In genomic region chr6:28257772-28258171, GRCm38 (mm10) we compare ENCODE assay signal across 24 mouse cellular contexts.
A peak's percentile ranks its signal among the peaks of the same experiment; 100 is the strongest.
DNase-seq lines count a peak whose midpoint lies in the region; ATAC-seq lines count a peak whose summit lies in the region.
"Had no signal": no experiment of that assay in that cellular context is flagged by ENCODE, and none has a peak within 500 bp of the region (broad histone marks: within the 10 kb centered on the region; RNA-seq: fewer than 3 reads in every experiment).

No protein-coding gene starts in this region.

- peak overlapping the region; percentile 50; the same call in 1 of the 2 replicates for H3K4me2 ChIP-seq in liver, embryonic 12.5 days
- no peak overlapping the region for H3K4me2 ChIP-seq in liver, embryonic 11.5 days
- H3K4me2 ChIP-seq in midbrain, embryonic 11.5 days = no peak overlapping the region
- H3K4me2 ChIP-seq in liver, embryonic 15.5 days = peak overlapping the region; percentile 46; the same call in 1 of the 2 replicates
- H3K4me2 ChIP-seq in kidney, embryonic 14.5 days (replicated peaks; ENCODE audit: low read depth, low read length) = no peak overlapping the region
- H3K4me2 ChIP-seq: embryonic facial prominence, embryonic 12.5 days; forebrain, embryonic 13.5 days; forebrain, embryonic 15.5 days had no signal

- no peak for ATAC-seq in liver, embryonic 12.5 days
- ATAC-seq in liver, embryonic 11.5 days (replicated peaks; ENCODE audit: low FRiP score) = no peak
- no peak for ATAC-seq in midbrain, embryonic 11.5 days (ENCODE audit: low FRiP score)
- ATAC-seq in liver, embryonic 15.5 days (ENCODE audit: insufficient read depth) = no peak
- peak; percentile 29; the same call in 1 of the 2 replicates for ATAC-seq in megakaryocyte-erythroid progenitor cell, adult 5-6 weeks (replicated peaks; ENCODE audit: low FRiP score, low TSS enrichment, poor library complexity, severe bottlenecking)
- ATAC-seq in kidney, embryonic 14.5 days (ENCODE audit: low FRiP score, low TSS enrichment) = no peak
- ATAC-seq: CD4-positive, CD25-positive, alpha-beta regulatory T cell, adult 4 months; forebrain, embryonic 13.5 days; forebrain, embryonic 15.5 days; forebrain, postnatal 0 days had no signal

- DNase-seq in liver, embryonic 11.5 days (ENCODE audit: low spot score) = no peak
- DNase-seq in midbrain, embryonic 11.5 days (ENCODE audit: low spot score, missing footprints) = peak; percentile 53
- DNase-seq in midbrain, embryonic 10.5 days (ENCODE audit: low spot score) = no peak
- no peak for DNase-seq in layer of hippocampus, postnatal 36 days
- DNase-seq: adrenal gland, adult 8-10 months; adrenal gland, postnatal 14 days; adrenal gland, postnatal 36 days; B cell, adult 2 months; cerebellum, adult 11-12 months; cerebellum, adult 2 months; cerebellum, adult 9-10 months; cerebellum, postnatal 10 days; cerebellum, postnatal 25 days; forebrain, postnatal 0 days had no signal

- no peak overlapping the region for H3K9ac ChIP-seq in liver, embryonic 12.5 days
- no peak overlapping the region for H3K9ac ChIP-seq in liver, embryonic 11.5 days (ENCODE audit: low read depth, low read length)
- H3K9ac ChIP-seq in midbrain, embryonic 11.5 days (ENCODE audit: low read length) = no peak overlapping the region
- no peak overlapping the region for H3K9ac ChIP-seq in liver, embryonic 15.5 days
- H3K9ac ChIP-seq in kidney, embryonic 14.5 days (ENCODE audit: low read depth, low read length) = no peak overlapping the region
- H3K9ac ChIP-seq: embryonic facial prominence, embryonic 12.5 days; forebrain, embryonic 13.5 days; forebrain, embryonic 15.5 days; forebrain, postnatal 0 days had no signal

- H3K27me3 ChIP-seq in liver, embryonic 12.5 days (replicated peaks) = no peaks in the 10 kb centered on the region
- no peaks in the 10 kb centered on the region for H3K27me3 ChIP-seq in liver, embryonic 11.5 days (replicated peaks; ENCODE audit: control insufficient read depth, insufficient read depth, low read length)
- H3K27me3 ChIP-seq in midbrain, embryonic 11.5 days (ENCODE audit: control insufficient read depth, insufficient read depth, low read length) = no peaks in the 10 kb centered on the region
- peaks cover 2% of the 10 kb centered on the region for H3K27me3 ChIP-seq in midbrain, embryonic 10.5 days (ENCODE audit: low read depth, poor library complexity, severe bottlenecking)
- H3K27me3 ChIP-seq in liver, embryonic 15.5 days = no peaks in the 10 kb centered on the region
- H3K27me3 ChIP-seq in kidney, embryonic 14.5 days (ENCODE audit: control insufficient read depth, insufficient read depth, low read length) = no peaks in the 10 kb centered on the region
- H3K27me3 ChIP-seq: CH12.LX; embryonic facial prominence, embryonic 12.5 days; forebrain, embryonic 15.5 days had no signal

- 28% methylated on average over 1 of the region's 1 CpGs for WGBS in liver, embryonic 12.5 days (ENCODE audit: insufficient replicate concordance)
- WGBS in liver, embryonic 11.5 days = 35% methylated on average over 1 of the region's 1 CpGs
- WGBS in midbrain, embryonic 11.5 days = 88% methylated on average over 1 of the region's 1 CpGs
- WGBS in midbrain, embryonic 10.5 days = 85% methylated on average over 1 of the region's 1 CpGs
- WGBS in liver, embryonic 15.5 days (ENCODE audit: insufficient replicate concordance) = 6% methylated on average over 1 of the region's 1 CpGs
- 92% methylated on average over 1 of the region's 1 CpGs for WGBS in kidney, embryonic 14.5 days

- H3K27ac ChIP-seq in liver, embryonic 12.5 days = no peak overlapping the region
- H3K27ac ChIP-seq in liver, embryonic 11.5 days (ENCODE audit: low read depth, low read length) = no peak overlapping the region
- no peak overlapping the region for H3K27ac ChIP-seq in midbrain, embryonic 11.5 days (ENCODE audit: low read depth, low read length)
- no peak overlapping the region for H3K27ac ChIP-seq in midbrain, embryonic 10.5 days (replicated peaks)
- no peak overlapping the region for H3K27ac ChIP-seq in liver, embryonic 15.5 days (replicated peaks)
- no peak overlapping the region for H3K27ac ChIP-seq in kidney, embryonic 14.5 days (ENCODE audit: low read depth, low read length)
- H3K27ac ChIP-seq: embryonic facial prominence, embryonic 10.5 days; embryonic facial prominence, embryonic 12.5 days; forebrain, embryonic 13.5 days; forebrain, embryonic 15.5 days had no signal

- H3K4me3 ChIP-seq in liver, embryonic 12.5 days = no peak overlapping the region
- no peak overlapping the region for H3K4me3 ChIP-seq in liver, embryonic 11.5 days (ENCODE audit: low read depth, low read length)
- no peak overlapping the region for H3K4me3 ChIP-seq in midbrain, embryonic 11.5 days (ENCODE audit: low read depth, low read length)
- no peak overlapping the region for H3K4me3 ChIP-seq in midbrain, embryonic 10.5 days
- no peak overlapping the region for H3K4me3 ChIP-seq in liver, embryonic 15.5 days (replicated peaks)
- H3K4me3 ChIP-seq in kidney, embryonic 14.5 days (ENCODE audit: low read length) = no peak overlapping the region
- H3K4me3 ChIP-seq: embryonic facial prominence, embryonic 10.5 days; embryonic facial prominence, embryonic 12.5 days; forebrain, embryonic 13.5 days; forebrain, embryonic 15.5 days had no signal

- peaks cover 31% of the 10 kb centered on the region for H3K4me1 ChIP-seq in liver, embryonic 12.5 days
- H3K4me1 ChIP-seq in liver, embryonic 11.5 days (replicated peaks; ENCODE audit: control insufficient read depth, insufficient read depth, low read length) = peaks cover 3% of the 10 kb centered on the region; the same call in 1 of the 2 replicates
- peaks cover 5% of the 10 kb centered on the region for H3K4me1 ChIP-seq in midbrain, embryonic 11.5 days (ENCODE audit: control insufficient read depth, insufficient read depth, low read length)
- peaks cover 13% of the 10 kb centered on the region for H3K4me1 ChIP-seq in midbrain, embryonic 10.5 days
- H3K4me1 ChIP-seq in liver, embryonic 15.5 days (replicated peaks) = peaks cover 28% of the 10 kb centered on the region
- H3K4me1 ChIP-seq in kidney, embryonic 14.5 days (ENCODE audit: control insufficient read depth, insufficient read depth, low read length) = no peaks in the 10 kb centered on the region

- H3K9me3 ChIP-seq in liver, embryonic 12.5 days (replicated peaks) = no peaks in the 10 kb centered on the region
- no peaks in the 10 kb centered on the region for H3K9me3 ChIP-seq in liver, embryonic 11.5 days (ENCODE audit: control insufficient read depth, low read length)
- H3K9me3 ChIP-seq in midbrain, embryonic 11.5 days (ENCODE audit: control insufficient read depth, low read length) = no peaks in the 10 kb centered on the region
- H3K9me3 ChIP-seq in midbrain, embryonic 10.5 days (replicated peaks) = no peaks in the 10 kb centered on the region
- H3K9me3 ChIP-seq in liver, embryonic 15.5 days (replicated peaks) = no peaks in the 10 kb centered on the region
- no peaks in the 10 kb centered on the region for H3K9me3 ChIP-seq in kidney, embryonic 14.5 days (ENCODE audit: control insufficient read depth, low read length)
- H3K9me3 ChIP-seq: embryonic facial prominence, embryonic 10.5 days; embryonic facial prominence, embryonic 12.5 days; forebrain, embryonic 13.5 days; forebrain, embryonic 15.5 days had no signal

- H3K36me3 ChIP-seq in liver, embryonic 12.5 days = peaks cover 53% of the 10 kb centered on the region
- H3K36me3 ChIP-seq in liver, embryonic 11.5 days (ENCODE audit: control insufficient read depth, insufficient read depth, low read length) = peaks cover 14% of the 10 kb centered on the region; the same call in 1 of the 2 replicates
- H3K36me3 ChIP-seq in midbrain, embryonic 11.5 days (ENCODE audit: control insufficient read depth, insufficient read depth, low read length) = no peaks in the 10 kb centered on the region
- H3K36me3 ChIP-seq in midbrain, embryonic 10.5 days = peaks cover 52% of the 10 kb centered on the region
- peaks cover 51% of the 10 kb centered on the region for H3K36me3 ChIP-seq in liver, embryonic 15.5 days (replicated peaks)
- peaks cover 27% of the 10 kb centered on the region; the same call in 1 of the 2 replicates for H3K36me3 ChIP-seq in kidney, embryonic 14.5 days (ENCODE audit: control insufficient read depth, insufficient read depth, low read length)

Comparison
In these comparisons a context has a peak if more than half of its experiments do, and no peak if none do; other contexts are left out.
1. H3K4me2 ChIP-seq: peak in liver, embryonic 12.5 days (single experiment) and liver, embryonic 15.5 days (single experiment); none in liver, embryonic 11.5 days (single experiment), midbrain, embryonic 11.5 days (single experiment) and kidney, embryonic 14.5 days (single experiment).